Mouse (Mus musculus) MEL (cell line): Measurements from ENCODE around the gene Elp5.

Experiments
- CTCF ChIP-seq, 3 experiments: IDR thresholded peaks in 2 of 3; conservative IDR thresholded peaks in 1 of 3; 2 replicates each; pipeline ENCODE4 v1.5.1; 2011 to 2012; ENCODE audit warnings: low read length in 3 of 3, low read depth in 2 of 3, mild to moderate bottlenecking in 2 of 3, improper control_type of control experiment in 1 of 3, inconsistent platforms in 1 of 3, mixed read lengths in 1 of 3, moderate library complexity in 1 of 3; ENCODE audit not compliant: control insufficient read depth in 1 of 3, insufficient read depth in 1 of 3, poor library complexity in 1 of 3, severe bottlenecking in 1 of 3
- EP300 ChIP-seq, 2 experiments: IDR thresholded peaks; 2 replicates each; pipeline ENCODE4 v1.6.1; 2011; ENCODE audit warnings: improper control_type of control experiment in 2 of 2, low read length in 2 of 2, low read depth in 1 of 2, mild to moderate bottlenecking in 1 of 2
- MAX ChIP-seq: IDR thresholded peaks from 2 replicates; pipeline ENCODE4 v1.6.1; 2011; ENCODE audit warnings: low read length, improper control_type of control experiment
- POLR2A ChIP-seq, 2 experiments: IDR thresholded peaks; 2 replicates each; pipeline ENCODE4 v1.6.1; 2011 to 2012; ENCODE audit warnings: low read length in 2 of 2, mild to moderate bottlenecking in 2 of 2, control low read depth in 1 of 2, improper control_type of control experiment in 1 of 2, low read depth in 1 of 2, moderate library complexity in 1 of 2; ENCODE audit not compliant: control insufficient read depth in 1 of 2, insufficient read depth in 1 of 2, poor library complexity in 1 of 2

DNA sequence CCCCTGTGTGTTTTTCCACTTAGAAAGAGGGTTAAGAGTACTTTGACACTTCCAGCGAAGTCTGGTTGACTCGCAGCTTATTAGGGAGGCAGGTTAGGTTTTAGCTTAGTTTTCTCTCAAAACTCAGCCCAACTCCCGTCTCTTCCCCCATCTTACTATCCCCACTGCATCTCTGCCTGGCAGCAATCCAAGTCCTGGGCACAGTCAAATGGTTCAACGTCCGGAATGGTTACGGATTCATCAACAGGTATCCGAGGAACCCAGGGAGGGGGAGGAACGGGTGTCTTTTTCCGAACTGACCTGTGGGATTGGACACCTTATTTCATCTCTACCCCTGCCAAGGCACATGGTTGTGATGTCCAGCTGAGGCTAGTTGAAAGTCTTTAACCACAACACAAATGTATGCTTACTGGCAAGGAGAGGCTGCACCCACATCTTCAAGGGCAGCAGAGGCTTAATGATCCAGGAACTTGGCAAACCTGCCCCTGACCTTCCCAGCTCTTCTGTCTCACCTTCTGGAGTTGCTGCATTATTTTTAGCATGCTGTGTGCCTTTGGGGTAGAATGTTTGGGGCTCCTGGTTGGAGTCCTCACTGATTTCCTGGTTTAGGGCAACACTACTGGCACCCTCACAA, 45.5 kb downstream of the Elp5 start:
- TF ChIP-seq EP300 (IDR thresholded peaks at IDR 0.05; ENCODE audit: low read depth in 1 of 2, low read length in 2 of 2) (no peak), CTCF (IDR thresholded peaks at IDR 0.05 in 2 of 3, conservative IDR thresholded peaks at IDR 0.05 in 1 of 3; ENCODE audit: control insufficient read depth in 1 of 3, insufficient read depth in 1 of 3, low read depth in 2 of 3, low read length in 3 of 3, poor library complexity in 1 of 3, severe bottlenecking in 1 of 3) (no peak), POLR2A (IDR thresholded peaks at IDR 0.05; ENCODE audit: control insufficient read depth in 1 of 2, insufficient read depth in 1 of 2, low read depth in 1 of 2, low read length in 2 of 2, poor library complexity in 1 of 2) (no peak), MAX (no peak)
